Mouse (Mus musculus): ENCODE results near the gene Slc25a11.

GRCm38 (mm10) chr11:70669582-70670345, 22.5 kb upstream of the Slc25a11 start:
- TF ChIP-seq CTCF (IDR thresholded peaks at IDR 0.05; ENCODE audit: extremely low read depth, insufficient read depth, low read length) = 0 out of 2 replicates have a peak, but pooled peaks have one; percentile 18
- TF ChIP-seq POLR2A (IDR thresholded peaks at IDR 0.05; ENCODE audit: extremely low read depth, insufficient read depth, low read length) = no peak
